Mouse (Mus musculus): ENCODE data around the gene Atp8a2. TPM values are rescaled to one million over a fixed set of nuclear protein-coding genes. Genes with fewer than 3 reads are reported as not detected.

The Atp8a2 gene
- polyA plus RNA-seq, 2 experiments, result 0.70 to 1.7 TPM

GRCm38 (mm10) chr14:60148893-60149292 is 48.1 kb downstream of the Atp8a2 start:
- ATAC-seq (ENCODE audit: low FRiP score, low read depth), result no peak
- WGBS, result 46% methylated on average over 3 of the region's 3 CpGs
- Histone ChIP-seq H3K27ac (replicated peaks; ENCODE audit: low read depth, low read length) (no peak overlapping the region), H3K9ac (ENCODE audit: low read depth, low read length, severe bottlenecking) (no peak overlapping the region), H3K4me1 (ENCODE audit: control insufficient read depth, insufficient read depth, low read length) (no peaks in the 10 kb centered on the region), H3K9me3 (ENCODE audit: control insufficient read depth, low read length) (no peaks in the 10 kb centered on the region), H3K4me2 (replicated peaks; ENCODE audit: low read depth, low read length, severe bottlenecking) (no peak overlapping the region), H3K27me3 (ENCODE audit: control insufficient read depth, insufficient read depth, low read length) (no peaks in the 10 kb centered on the region), H3K36me3 (ENCODE audit: control insufficient read depth, insufficient read depth, low read length) (no peaks in the 10 kb centered on the region), H3K4me3 (replicated peaks; ENCODE audit: low read length) (no peak overlapping the region)
- no peak for DNase-seq (ENCODE audit: low spot score)
- TF ChIP-seq POLR2A (IDR thresholded peaks at IDR 0.05; ENCODE audit: borderline replicate concordance, extremely low read depth, insufficient read depth, insufficient read length), result no peak

GRCm38 (mm10) chr14:60143234-60143633 is 53.7 kb downstream of the Atp8a2 start:
- TF ChIP-seq POLR2A (IDR thresholded peaks at IDR 0.05; ENCODE audit: borderline replicate concordance, extremely low read depth, insufficient read depth, insufficient read length), result no peak
- Histone ChIP-seq H3K4me3 (replicated peaks; ENCODE audit: low read length) (no peak overlapping the region), H3K27ac (replicated peaks; ENCODE audit: low read depth, low read length) (no peak overlapping the region), H3K9me3 (ENCODE audit: control insufficient read depth, low read length) (no peaks in the 10 kb centered on the region), H3K4me1 (ENCODE audit: control insufficient read depth, insufficient read depth, low read length) (no peaks in the 10 kb centered on the region), H3K9ac (ENCODE audit: low read depth, low read length, severe bottlenecking) (no peak overlapping the region), H3K27me3 (ENCODE audit: control insufficient read depth, insufficient read depth, low read length) (no peaks in the 10 kb centered on the region), H3K4me2 (replicated peaks; ENCODE audit: low read depth, low read length, severe bottlenecking) (no peak overlapping the region), H3K36me3 (ENCODE audit: control insufficient read depth, insufficient read depth, low read length) (no peaks in the 10 kb centered on the region)
- DNase-seq (ENCODE audit: low spot score) (no peak), ATAC-seq (ENCODE audit: low FRiP score, low read depth) (no peak)
- WGBS, result 87% methylated on average over 10 of the region's 10 CpGs

GRCm38 (mm10) chr14:60138339-60138738 is 58.6 kb downstream of the Atp8a2 start:
- H3K36me3 ChIP-seq (ENCODE audit: control insufficient read depth, insufficient read depth, low read length), result no peaks in the 10 kb centered on the region
- no peak for TF ChIP-seq POLR2A (IDR thresholded peaks at IDR 0.05; ENCODE audit: borderline replicate concordance, extremely low read depth, insufficient read depth, insufficient read length)
- no peak overlapping the region for H3K9ac ChIP-seq (ENCODE audit: low read depth, low read length, severe bottlenecking)
- ATAC-seq (ENCODE audit: low FRiP score, low read depth) (no peak), DNase-seq (ENCODE audit: low spot score) (no peak)
- H3K9me3 ChIP-seq (ENCODE audit: control insufficient read depth, low read length), result no peaks in the 10 kb centered on the region
- no peaks in the 10 kb centered on the region for H3K4me1 ChIP-seq (ENCODE audit: control insufficient read depth, insufficient read depth, low read length)
- H3K27me3 ChIP-seq (ENCODE audit: control insufficient read depth, insufficient read depth, low read length), result no peaks in the 10 kb centered on the region
- 95% methylated on average over 3 of the region's 4 CpGs for WGBS
- no peak overlapping the region for H3K4me3 ChIP-seq (replicated peaks; ENCODE audit: low read length)
- H3K4me2 ChIP-seq (replicated peaks; ENCODE audit: low read depth, low read length, severe bottlenecking), result no peak overlapping the region
- H3K27ac ChIP-seq (replicated peaks; ENCODE audit: low read depth, low read length), result no peak overlapping the region

GRCm38 (mm10) chr14:60137812-60138211 is 59.2 kb downstream of the Atp8a2 start:
- ATAC-seq (ENCODE audit: low FRiP score, low read depth), result no peak
- Histone ChIP-seq H3K4me1 (ENCODE audit: control insufficient read depth, insufficient read depth, low read length) (no peaks in the 10 kb centered on the region), H3K9ac (ENCODE audit: low read depth, low read length, severe bottlenecking) (no peak overlapping the region), H3K27me3 (ENCODE audit: control insufficient read depth, insufficient read depth, low read length) (no peaks in the 10 kb centered on the region), H3K4me3 (replicated peaks; ENCODE audit: low read length) (no peak overlapping the region), H3K36me3 (ENCODE audit: control insufficient read depth, insufficient read depth, low read length) (no peaks in the 10 kb centered on the region), H3K4me2 (replicated peaks; ENCODE audit: low read depth, low read length, severe bottlenecking) (no peak overlapping the region), H3K27ac (replicated peaks; ENCODE audit: low read depth, low read length) (no peak overlapping the region), H3K9me3 (ENCODE audit: control insufficient read depth, low read length) (no peaks in the 10 kb centered on the region)
- 70% methylated on average over 6 of the region's 6 CpGs for WGBS
- DNase-seq (ENCODE audit: low spot score), result no peak
- no peak for TF ChIP-seq POLR2A (IDR thresholded peaks at IDR 0.05; ENCODE audit: borderline replicate concordance, extremely low read depth, insufficient read depth, insufficient read length)

- H3K36me3 ChIP-seq (ENCODE audit: control insufficient read depth, insufficient read depth, low read length), result no peaks in the 10 kb centered on the region
- H3K4me3 ChIP-seq (replicated peaks; ENCODE audit: low read length), result no peak overlapping the region
- no peaks in the 10 kb centered on the region for H3K9me3 ChIP-seq (ENCODE audit: control insufficient read depth, low read length)
- no peak for TF ChIP-seq POLR2A (IDR thresholded peaks at IDR 0.05; ENCODE audit: borderline replicate concordance, extremely low read depth, insufficient read depth, insufficient read length)
- H3K27me3 ChIP-seq (ENCODE audit: control insufficient read depth, insufficient read depth, low read length), result no peaks in the 10 kb centered on the region
- no peak for DNase-seq (ENCODE audit: low spot score)
- H3K4me1 ChIP-seq (ENCODE audit: control insufficient read depth, insufficient read depth, low read length), result no peaks in the 10 kb centered on the region
- no peak overlapping the region for H3K27ac ChIP-seq (replicated peaks; ENCODE audit: low read depth, low read length)
- no peak overlapping the region for H3K9ac ChIP-seq (ENCODE audit: low read depth, low read length, severe bottlenecking)
- WGBS, result 85% methylated on average over 4 of the region's 4 CpGs
- no peak overlapping the region for H3K4me2 ChIP-seq (replicated peaks; ENCODE audit: low read depth, low read length, severe bottlenecking)
- no peak for ATAC-seq (ENCODE audit: low FRiP score, low read depth)
Observed at GRCm38 (mm10) chr14:60135801-60136200, 61.2 kb downstream of the Atp8a2 start.

GRCm38 (mm10) chr14:60134720-60135119 is 62.3 kb downstream of the Atp8a2 start:
- no peak overlapping the region for H3K9ac ChIP-seq (ENCODE audit: low read depth, low read length, severe bottlenecking)
- ATAC-seq (ENCODE audit: low FRiP score, low read depth) (no peak), DNase-seq (ENCODE audit: low spot score) (no peak)
- TF ChIP-seq POLR2A (IDR thresholded peaks at IDR 0.05; ENCODE audit: borderline replicate concordance, extremely low read depth, insufficient read depth, insufficient read length), result no peak
- WGBS, result 73% methylated on average over 9 of the region's 9 CpGs
- H3K9me3 ChIP-seq (ENCODE audit: control insufficient read depth, low read length), result no peaks in the 10 kb centered on the region
- no peaks in the 10 kb centered on the region for H3K36me3 ChIP-seq (ENCODE audit: control insufficient read depth, insufficient read depth, low read length)
- no peak overlapping the region for H3K4me2 ChIP-seq (replicated peaks; ENCODE audit: low read depth, low read length, severe bottlenecking)
- H3K4me1 ChIP-seq (ENCODE audit: control insufficient read depth, insufficient read depth, low read length), result no peaks in the 10 kb centered on the region
- no peaks in the 10 kb centered on the region for H3K27me3 ChIP-seq (ENCODE audit: control insufficient read depth, insufficient read depth, low read length)
- no peak overlapping the region for H3K27ac ChIP-seq (replicated peaks; ENCODE audit: low read depth, low read length)
- no peak overlapping the region for H3K4me3 ChIP-seq (replicated peaks; ENCODE audit: low read length)
